Mouse (Mus musculus) testis, adult 2 months (tissue): Measurements from ENCODE around the gene Fbxw17.
"Not testable (repeated sequence)": the region's sequence is repeated elsewhere in the genome, so short reads cannot be mapped to it uniquely, and the experiment has no call there.

Experiments
- CTCF ChIP-seq: fragments of 200-500 bp; IDR thresholded peaks from 2 replicates; pipeline ENCODE4 v1.5.1; 2012; ENCODE audit warnings: low read depth, mild to moderate bottlenecking, inconsistent platforms, low read length, moderate library complexity; ENCODE audit not compliant: control insufficient read depth, insufficient read depth, insufficient replicate concordance
- POLR2A ChIP-seq: fragments of 200-500 bp; IDR thresholded peaks from 2 replicates; pipeline ENCODE4 v1.6.1; 2012; ENCODE audit warnings: low read depth, mild to moderate bottlenecking, inconsistent platforms, low read length, moderate library complexity; ENCODE audit not compliant: control insufficient read depth

GRCm38 (mm10) chr13:50372934-50373705 is 44.5 kb upstream of the Fbxw17 start:
- not testable (repeated sequence) for TF ChIP-seq CTCF, POLR2A
